8 mouse cellular contexts compared by ENCODE assay signal in the genomic region with DNA sequence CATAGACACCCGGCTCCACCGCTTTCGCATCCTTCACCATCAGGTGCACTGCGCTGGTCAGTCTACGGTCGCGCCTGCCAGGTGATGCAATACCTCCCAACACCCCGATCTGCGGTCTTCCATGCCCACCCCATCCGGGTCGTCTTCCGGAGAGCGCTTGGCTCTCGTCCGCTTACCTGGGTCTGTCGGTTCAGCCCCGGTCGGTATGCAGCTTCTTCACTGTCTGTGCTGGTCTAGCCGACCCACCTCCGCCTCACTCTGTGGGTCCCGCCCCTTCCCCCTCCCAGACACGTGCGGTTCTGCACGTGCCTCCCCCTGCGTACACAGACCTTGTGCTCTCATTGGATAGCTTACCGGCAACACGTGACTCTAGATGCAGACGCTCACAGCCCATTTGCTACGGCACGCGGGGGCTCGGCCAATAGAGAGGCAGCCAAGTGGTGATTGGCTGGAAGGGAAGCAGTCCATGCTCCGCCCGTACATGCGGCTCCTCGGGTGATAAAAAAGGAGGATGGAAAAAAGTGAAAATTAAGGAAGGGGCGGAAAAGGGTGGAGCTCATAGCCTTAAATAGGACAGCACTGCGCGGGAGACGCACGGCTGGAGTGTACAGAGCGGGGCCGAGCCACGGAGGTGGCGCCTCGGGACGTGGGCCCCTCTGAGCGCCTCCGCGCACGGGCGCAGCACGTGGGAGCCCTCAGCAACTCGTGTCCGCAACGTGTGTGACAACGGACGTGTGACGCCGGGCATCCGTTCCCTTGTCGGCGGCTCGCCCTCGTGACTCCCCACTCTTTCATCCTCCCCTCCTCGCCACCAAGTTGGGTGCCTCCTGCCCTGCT. TPM values are rescaled to one million over a fixed set of nuclear protein-coding genes. Genes with fewer than 3 reads are reported as not detected.
DNase-seq lines count a peak whose midpoint lies in the region; ATAC-seq lines count a peak whose summit lies in the region.

Gene Ciart (minus strand): TSS at position 273 of the 837 bp plus-strand sequence.

- no peaks in the 10 kb centered on the region for H3K36me3 ChIP-seq in hindbrain, embryonic 12.5 days

- H3K27me3 ChIP-seq in hindbrain, embryonic 12.5 days, result no peaks in the 10 kb centered on the region

- DNase-seq in R1 (ENCODE audit: low read depth, low spot score), result peak; percentile 99
- DNase-seq in cerebellum, postnatal 14 days, result peak; percentile 94 to 95
- DNase-seq in frontal cortex, postnatal 14 days (ENCODE audit: low spot score in 2 of 2), result peak; percentile 95 to 97
- DNase-seq in layer of hippocampus, postnatal 14 days (ENCODE audit: low spot score in 2 of 2), result peak; percentile 96 to 98
- DNase-seq in lung, postnatal 10 days, result peak; percentile 95
- DNase-seq in ovary, postnatal 14 days (ENCODE audit: low spot score), result peak; percentile 86
- DNase-seq in thymus, postnatal 10 days (ENCODE audit: low spot score in 2 of 2), result peak; percentile 82 to 90

- under 1% methylated on average over 66 of the region's 66 CpGs for WGBS in hindbrain, embryonic 12.5 days

- peak; percentile 99 for ATAC-seq in hindbrain, embryonic 12.5 days (ENCODE audit: low FRiP score)

- peaks cover 14% of the 10 kb centered on the region for H3K4me1 ChIP-seq in hindbrain, embryonic 12.5 days

- H3K4me3 ChIP-seq in hindbrain, embryonic 12.5 days, result peak within 1 kb of the TSS; percentile 57

- H3K9me3 ChIP-seq in hindbrain, embryonic 12.5 days (replicated peaks), result no peaks in the 10 kb centered on the region

- H3K4me2 ChIP-seq in hindbrain, embryonic 12.5 days (replicated peaks), result peak within 1 kb of the TSS; percentile 95

- no peak within 1 kb of the TSS for H3K27ac ChIP-seq in hindbrain, embryonic 12.5 days

- peak within 1 kb of the TSS; percentile 48 for H3K9ac ChIP-seq in hindbrain, embryonic 12.5 days

RNA-seq across cellular contexts. Expression of gene Ciart, which starts in this region (rescaled TPM):
- 4.0 and 7.7 TPM in 2 replicates for polyA plus RNA-seq in hindbrain, embryonic 12.5 days (2016; fragmentation: Nextera tagmentation; extraction: Ambion mirVana)
- 10 to 100 TPM; 10.1 to 10.9 TPM for total RNA-seq in layer of hippocampus, postnatal 14 days (2021)
